Mouse (Mus musculus): ENCODE measurements around the gene Tff1. TPM values are rescaled to one million over a fixed set of nuclear protein-coding genes. Genes with fewer than 3 reads are reported as not detected.

The Tff1 gene
- polyA plus RNA-seq (2015; fragmentation: Nextera tagmentation; extraction: Ambion mirVana): not detected in 2 replicates

DNA sequence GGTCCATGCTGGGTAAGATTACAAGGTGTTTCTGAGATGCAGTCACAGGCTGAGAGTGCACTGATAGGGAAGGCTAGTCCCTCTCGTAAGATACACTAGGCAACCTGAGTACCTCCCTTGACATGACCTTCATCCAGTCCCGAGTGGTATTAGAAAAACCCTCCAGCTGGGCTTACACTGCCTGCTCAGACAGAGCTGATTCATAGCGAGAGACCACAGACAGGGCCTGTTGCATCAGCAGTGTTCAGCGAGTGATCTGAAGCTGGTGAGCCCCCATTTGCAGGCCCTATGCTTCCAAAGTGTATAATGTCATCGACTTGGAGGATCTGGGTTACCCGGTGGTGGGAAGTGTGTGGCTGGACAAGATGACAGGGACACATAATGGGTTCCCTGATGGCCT lies at the start of gene Tff1:
TSS of gene Tff1 (minus strand) at position 151 of the 400 bp plus-strand sequence.
- no peak within 1 kb of the TSS for H3K4me2 ChIP-seq (ENCODE audit: low read length)
- no peaks in the 10 kb centered on the region for H3K27me3 ChIP-seq (replicated peaks; ENCODE audit: control insufficient read depth, insufficient read depth, low read length)
- 84% methylated on average over 6 of the region's 6 CpGs for WGBS
- H3K4me1 ChIP-seq (ENCODE audit: control insufficient read depth, insufficient read depth, low read depth, low read length): no peaks in the 10 kb centered on the region
- H3K27ac ChIP-seq (ENCODE audit: low read depth, low read length): no peak within 1 kb of the TSS
- no peaks in the 10 kb centered on the region for H3K9me3 ChIP-seq (ENCODE audit: control insufficient read depth, low read length)
- ATAC-seq: no peak
- H3K36me3 ChIP-seq (ENCODE audit: control insufficient read depth, insufficient read depth, low read length): no peaks in the 10 kb centered on the region
- no peak within 1 kb of the TSS for H3K4me3 ChIP-seq (ENCODE audit: low read length)
- no peak within 1 kb of the TSS for H3K9ac ChIP-seq (ENCODE audit: low read depth, low read length)

DNA sequence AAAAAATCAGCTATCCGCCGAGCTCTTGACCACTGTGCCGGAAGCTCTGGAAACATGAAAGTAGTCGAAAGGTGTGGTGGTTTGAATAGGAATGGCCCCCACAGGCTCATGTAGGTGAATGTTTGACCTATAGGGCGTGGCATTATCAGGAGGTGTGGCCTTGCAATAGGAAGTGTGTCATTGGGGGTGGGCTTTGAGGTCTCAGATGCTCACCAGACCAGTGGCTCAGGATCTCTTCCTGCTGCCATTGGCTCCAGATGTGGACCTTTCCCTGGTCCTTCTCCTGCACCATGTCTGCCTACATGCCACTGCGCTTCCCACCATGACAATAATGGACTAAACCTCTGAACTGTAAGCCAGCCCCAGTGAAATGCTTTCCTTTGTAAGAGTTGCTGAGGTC lies 46.8 kb upstream of the Tff1 start:
- Histone ChIP-seq H3K27me3 (replicated peaks; ENCODE audit: control insufficient read depth, insufficient read depth, low read length) (no peaks in the 10 kb centered on the region), H3K36me3 (ENCODE audit: control insufficient read depth, insufficient read depth, low read length) (no peaks in the 10 kb centered on the region), H3K27ac (ENCODE audit: low read depth, low read length) (no peak overlapping the region), H3K9ac (ENCODE audit: low read depth, low read length) (no peak overlapping the region), H3K9me3 (ENCODE audit: control insufficient read depth, low read length) (no peaks in the 10 kb centered on the region), H3K4me3 (ENCODE audit: low read length) (no peak overlapping the region), H3K4me1 (ENCODE audit: control insufficient read depth, insufficient read depth, low read depth, low read length) (no peaks in the 10 kb centered on the region), H3K4me2 (ENCODE audit: low read length) (no peak overlapping the region)
- no peak for ATAC-seq
- 90% methylated on average over 6 of the region's 6 CpGs for WGBS

- H3K27me3 ChIP-seq (replicated peaks; ENCODE audit: control insufficient read depth, insufficient read depth, low read length): no peaks in the 10 kb centered on the region
- H3K27ac ChIP-seq (ENCODE audit: low read depth, low read length): no peak overlapping the region
- no peaks in the 10 kb centered on the region for H3K9me3 ChIP-seq (ENCODE audit: control insufficient read depth, low read length)
- no peak for ATAC-seq
- no peak overlapping the region for H3K4me3 ChIP-seq (ENCODE audit: low read length)
- H3K4me2 ChIP-seq (ENCODE audit: low read length): no peak overlapping the region
- no peaks in the 10 kb centered on the region for H3K4me1 ChIP-seq (ENCODE audit: control insufficient read depth, insufficient read depth, low read depth, low read length)
- WGBS: 92% methylated on average over 7 of the region's 7 CpGs
- H3K9ac ChIP-seq (ENCODE audit: low read depth, low read length): no peak overlapping the region
- H3K36me3 ChIP-seq (ENCODE audit: control insufficient read depth, insufficient read depth, low read length): no peaks in the 10 kb centered on the region
These were observed 45.2 kb upstream of the Tff1 start for GRCm38 (mm10) chr17:31210299-31210698.

DNA sequence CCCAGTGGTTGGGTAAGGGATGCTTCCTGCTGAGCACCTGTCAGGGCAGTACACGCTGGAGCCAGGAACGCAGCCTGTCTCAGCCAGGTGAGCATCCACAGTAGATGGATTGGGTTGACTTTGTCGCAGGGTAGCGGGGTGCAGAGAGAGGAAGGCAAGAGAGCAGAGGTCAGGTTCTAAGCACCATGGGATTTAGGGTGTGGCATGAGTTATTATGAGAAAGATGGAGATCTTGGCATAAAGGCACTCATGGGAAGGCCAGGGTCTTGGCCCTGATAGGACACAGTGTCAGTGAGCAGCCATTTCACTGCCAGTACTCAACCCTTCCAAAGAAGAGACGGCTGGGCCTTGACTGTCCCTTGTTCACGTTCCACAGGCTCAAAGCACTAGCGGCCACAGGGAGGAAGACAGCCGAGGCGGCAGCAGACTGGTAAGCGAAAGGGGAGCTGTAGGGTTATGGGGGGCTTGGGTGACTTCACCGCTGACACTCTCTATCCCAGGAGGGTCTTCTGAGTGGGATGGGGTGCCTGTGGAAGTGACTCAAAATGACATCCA lies 44.4 kb upstream of the Tff1 start:
- ATAC-seq: no peak
- no peaks in the 10 kb centered on the region for H3K9me3 ChIP-seq (ENCODE audit: control insufficient read depth, low read length)
- H3K9ac ChIP-seq (ENCODE audit: low read depth, low read length): no peak overlapping the region
- no peak overlapping the region for H3K4me2 ChIP-seq (ENCODE audit: low read length)
- H3K27me3 ChIP-seq (replicated peaks; ENCODE audit: control insufficient read depth, insufficient read depth, low read length): no peaks in the 10 kb centered on the region
- no peak overlapping the region for H3K4me3 ChIP-seq (ENCODE audit: low read length)
- 93% methylated on average over 11 of the region's 11 CpGs for WGBS
- H3K36me3 ChIP-seq (ENCODE audit: control insufficient read depth, insufficient read depth, low read length): no peaks in the 10 kb centered on the region
- no peak overlapping the region for H3K27ac ChIP-seq (ENCODE audit: low read depth, low read length)
- no peaks in the 10 kb centered on the region for H3K4me1 ChIP-seq (ENCODE audit: control insufficient read depth, insufficient read depth, low read depth, low read length)

DNA sequence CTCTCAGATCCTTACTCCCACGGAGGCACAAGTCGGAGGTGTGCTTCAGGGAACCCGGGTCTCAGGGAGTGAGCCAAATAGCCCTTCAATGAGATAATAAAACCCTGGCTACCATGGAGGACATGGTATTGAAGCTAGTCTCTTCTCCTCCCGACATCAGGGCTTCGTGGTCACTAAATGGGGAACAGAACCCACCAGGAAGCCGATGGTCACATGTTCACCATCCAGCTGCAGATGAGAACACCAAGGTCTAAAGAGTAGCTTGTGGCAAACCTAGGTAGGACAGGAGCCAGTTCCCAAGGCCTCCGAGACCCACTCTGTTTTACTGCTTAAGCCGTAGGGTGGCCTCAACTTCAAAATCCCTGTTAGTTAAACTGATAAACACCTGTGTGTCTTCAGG lies 43.6 kb upstream of the Tff1 start:
- WGBS: 92% methylated on average over 8 of the region's 8 CpGs
- Histone ChIP-seq H3K9me3 (ENCODE audit: control insufficient read depth, low read length) (no peaks in the 10 kb centered on the region), H3K36me3 (ENCODE audit: control insufficient read depth, insufficient read depth, low read length) (no peaks in the 10 kb centered on the region), H3K27me3 (replicated peaks; ENCODE audit: control insufficient read depth, insufficient read depth, low read length) (no peaks in the 10 kb centered on the region), H3K9ac (ENCODE audit: low read depth, low read length) (no peak overlapping the region), H3K27ac (ENCODE audit: low read depth, low read length) (no peak overlapping the region), H3K4me2 (ENCODE audit: low read length) (no peak overlapping the region), H3K4me3 (ENCODE audit: low read length) (no peak overlapping the region), H3K4me1 (ENCODE audit: control insufficient read depth, insufficient read depth, low read depth, low read length) (no peaks in the 10 kb centered on the region)
- ATAC-seq: no peak

DNA sequence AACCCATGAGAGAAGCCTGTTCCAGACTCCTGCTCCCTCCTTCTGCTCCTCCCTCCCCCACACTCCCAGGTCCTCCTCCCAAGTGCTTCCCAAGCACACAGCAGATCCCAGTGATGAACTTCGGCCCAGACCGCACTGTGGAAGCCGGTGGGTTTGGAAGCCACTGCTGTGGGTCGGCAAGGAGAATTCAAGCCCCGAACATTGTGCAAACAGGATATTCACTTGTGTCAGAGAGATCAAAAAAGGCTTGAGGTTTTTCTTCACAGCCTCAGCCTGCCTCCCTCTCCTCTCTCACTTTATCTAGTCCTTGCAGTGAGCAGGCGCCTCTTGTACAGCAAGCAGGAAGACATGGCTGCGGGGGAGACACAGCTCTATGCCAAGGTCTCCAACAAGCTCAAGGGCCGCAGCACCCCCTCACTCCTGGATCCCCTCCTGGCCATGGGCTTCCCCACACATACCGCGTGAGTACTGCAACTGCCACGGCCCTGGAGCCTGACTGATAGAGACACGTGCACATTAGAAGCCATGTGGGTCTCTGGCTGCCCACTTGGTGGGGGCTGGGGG lies 42.8 kb upstream of the Tff1 start, which contains the start of gene Ubash3a:
TSS of gene Ubash3a (plus strand) at position 103 of the 564 bp plus-strand sequence.
- WGBS: 86% methylated on average over 12 of the region's 12 CpGs
- no peak within 1 kb of the TSS for H3K4me3 ChIP-seq (ENCODE audit: low read length)

DNA sequence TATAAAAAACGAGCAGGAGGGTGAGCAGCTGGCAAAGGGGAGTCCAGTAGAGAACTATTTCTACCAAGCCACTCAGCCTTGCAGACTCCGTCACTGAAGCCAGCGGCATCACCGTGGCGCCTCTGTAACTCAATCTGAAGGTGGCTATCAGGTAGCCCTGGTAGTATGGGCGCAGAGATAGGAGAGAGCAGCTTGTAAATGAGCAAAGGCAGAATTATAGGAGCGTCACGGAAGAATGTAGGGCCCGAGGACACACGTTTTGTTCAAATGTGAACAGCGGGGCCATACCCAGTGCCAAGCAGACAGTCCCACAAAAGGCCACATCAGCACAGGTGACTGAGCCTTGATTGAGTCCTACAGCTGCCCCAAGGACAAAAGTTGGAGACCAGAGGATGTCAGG lies 33.8 kb upstream of the Tff1 start, which contains the start of gene Tmprss3:
TSS of gene Tmprss3 (minus strand) at position 101 of the 400 bp plus-strand sequence.
- H3K9ac ChIP-seq (ENCODE audit: low read depth, low read length): no peak within 1 kb of the TSS
- no peaks in the 10 kb centered on the region for H3K27me3 ChIP-seq (replicated peaks; ENCODE audit: control insufficient read depth, insufficient read depth, low read length)
- no peaks in the 10 kb centered on the region for H3K36me3 ChIP-seq (ENCODE audit: control insufficient read depth, insufficient read depth, low read length)
- 81% methylated on average over 11 of the region's 11 CpGs for WGBS
- H3K27ac ChIP-seq (ENCODE audit: low read depth, low read length): no peak within 1 kb of the TSS
- no peak within 1 kb of the TSS for H3K4me3 ChIP-seq (ENCODE audit: low read length)
- no peaks in the 10 kb centered on the region for H3K4me1 ChIP-seq (ENCODE audit: control insufficient read depth, insufficient read depth, low read depth, low read length)
- no peaks in the 10 kb centered on the region for H3K9me3 ChIP-seq (ENCODE audit: control insufficient read depth, low read length)
- H3K4me2 ChIP-seq (ENCODE audit: low read length): no peak within 1 kb of the TSS
- no peak for ATAC-seq

More for the DNA sequence above, 42.8 kb upstream of the Tff1 start, which contains the start of gene Ubash3a:
- Histone ChIP-seq H3K27me3 (replicated peaks; ENCODE audit: control insufficient read depth, insufficient read depth, low read length) (no peaks in the 10 kb centered on the region), H3K9me3 (ENCODE audit: control insufficient read depth, low read length) (no peaks in the 10 kb centered on the region), H3K9ac (ENCODE audit: low read depth, low read length) (no peak within 1 kb of the TSS), H3K4me2 (ENCODE audit: low read length) (no peak within 1 kb of the TSS), H3K4me1 (ENCODE audit: control insufficient read depth, insufficient read depth, low read depth, low read length) (no peaks in the 10 kb centered on the region), H3K27ac (ENCODE audit: low read depth, low read length) (no peak within 1 kb of the TSS), H3K36me3 (ENCODE audit: control insufficient read depth, insufficient read depth, low read length) (no peaks in the 10 kb centered on the region)
- ATAC-seq: no peak

DNA sequence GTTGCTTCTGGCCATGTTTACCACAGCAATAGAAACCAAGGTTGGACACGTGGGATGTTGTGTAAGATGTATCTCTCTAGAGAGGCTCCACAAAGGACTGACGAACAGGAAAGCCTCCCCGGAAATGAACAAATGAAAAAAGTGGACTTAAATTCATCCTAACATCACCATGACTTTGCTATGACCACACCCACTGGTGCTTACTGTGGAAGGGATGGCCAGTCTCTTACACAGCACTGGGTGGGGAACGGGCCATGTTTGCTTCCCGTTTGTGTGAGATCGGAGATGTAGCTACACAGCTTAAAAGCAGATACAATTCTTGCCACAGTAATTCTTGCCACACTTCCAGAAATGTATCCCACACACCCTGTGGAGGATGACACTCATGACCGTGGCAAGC lies 31.2 kb upstream of the Tff1 start:
- no peak overlapping the region for H3K4me2 ChIP-seq (ENCODE audit: low read length)
- no peak overlapping the region for H3K27ac ChIP-seq (ENCODE audit: low read depth, low read length)
- no peaks in the 10 kb centered on the region for H3K27me3 ChIP-seq (replicated peaks; ENCODE audit: control insufficient read depth, insufficient read depth, low read length)
- no peak overlapping the region for H3K4me3 ChIP-seq (ENCODE audit: low read length)
- H3K36me3 ChIP-seq (ENCODE audit: control insufficient read depth, insufficient read depth, low read length): no peaks in the 10 kb centered on the region
- no peak for ATAC-seq
- H3K9me3 ChIP-seq (ENCODE audit: control insufficient read depth, low read length): no peaks in the 10 kb centered on the region
- WGBS: 93% methylated on average over 7 of the region's 7 CpGs
- H3K9ac ChIP-seq (ENCODE audit: low read depth, low read length): no peak overlapping the region
- no peaks in the 10 kb centered on the region for H3K4me1 ChIP-seq (ENCODE audit: control insufficient read depth, insufficient read depth, low read depth, low read length)

GRCm38 (mm10) chr17:31195207-31195606 lies 30.1 kb upstream of the Tff1 start:
- ATAC-seq: no peak
- no peaks in the 10 kb centered on the region for H3K4me1 ChIP-seq (ENCODE audit: control insufficient read depth, insufficient read depth, low read depth, low read length)
- H3K27ac ChIP-seq (ENCODE audit: low read depth, low read length): no peak overlapping the region
- no peak overlapping the region for H3K4me2 ChIP-seq (ENCODE audit: low read length)
- WGBS: 84% methylated on average over 6 of the region's 6 CpGs
- H3K4me3 ChIP-seq (ENCODE audit: low read length): no peak overlapping the region
- H3K9me3 ChIP-seq (ENCODE audit: control insufficient read depth, low read length): no peaks in the 10 kb centered on the region
- H3K9ac ChIP-seq (ENCODE audit: low read depth, low read length): no peak overlapping the region
- no peaks in the 10 kb centered on the region for H3K36me3 ChIP-seq (ENCODE audit: control insufficient read depth, insufficient read depth, low read length)
- H3K27me3 ChIP-seq (replicated peaks; ENCODE audit: control insufficient read depth, insufficient read depth, low read length): no peaks in the 10 kb centered on the region

Measured in hindbrain, embryonic 16.5 days (tissue).